Mouse (Mus musculus): ENCODE measurements around the gene Gm18596. TPM values are rescaled to one million over a fixed set of nuclear protein-coding genes. Genes with fewer than 3 reads are reported as not detected.
"Not testable (repeated sequence)": the region's sequence is repeated elsewhere in the genome, so short reads cannot be mapped to it uniquely, and the experiment has no call there.

Gm18596 gene
- polyA plus RNA-seq, 2 experiments, result not detected

- TF ChIP-seq POLR2A (IDR thresholded peaks at IDR 0.05; ENCODE audit: borderline replicate concordance, extremely low read depth, insufficient read depth, insufficient read length), result no peak
- DNase-seq (ENCODE audit: low spot score) (no peak), ATAC-seq (ENCODE audit: low FRiP score, low read depth) (no peak)
- 75% methylated on average over 1 of the region's 1 CpGs for WGBS
- Histone ChIP-seq H3K9ac (ENCODE audit: low read depth, low read length, severe bottlenecking) (no peak overlapping the region), H3K36me3 (ENCODE audit: control insufficient read depth, insufficient read depth, low read length) (no peaks in the 10 kb centered on the region), H3K9me3 (ENCODE audit: control insufficient read depth, low read length) (no peaks in the 10 kb centered on the region), H3K4me1 (ENCODE audit: control insufficient read depth, insufficient read depth, low read length) (no peaks in the 10 kb centered on the region), H3K4me3 (replicated peaks; ENCODE audit: low read length) (no peak overlapping the region), H3K27ac (replicated peaks; ENCODE audit: low read depth, low read length) (no peak overlapping the region), H3K4me2 (replicated peaks; ENCODE audit: low read depth, low read length, severe bottlenecking) (no peak overlapping the region), H3K27me3 (ENCODE audit: control insufficient read depth, insufficient read depth, low read length) (no peaks in the 10 kb centered on the region)
Observed at GRCm38 (mm10) chr10:77769727-77770126, 27.3 kb upstream of the Gm18596 start.

- H3K9me3 ChIP-seq (ENCODE audit: control insufficient read depth, low read length); H3K9ac ChIP-seq (ENCODE audit: low read depth, low read length, severe bottlenecking); H3K36me3 ChIP-seq (ENCODE audit: control insufficient read depth, insufficient read depth, low read length); H3K4me2 ChIP-seq (replicated peaks; ENCODE audit: low read depth, low read length, severe bottlenecking); H3K4me3 ChIP-seq (replicated peaks; ENCODE audit: low read length); H3K27me3 ChIP-seq (ENCODE audit: control insufficient read depth, insufficient read depth, low read length); DNase-seq (ENCODE audit: low spot score); ATAC-seq (ENCODE audit: low FRiP score, low read depth); H3K27ac ChIP-seq (replicated peaks; ENCODE audit: low read depth, low read length); H3K4me1 ChIP-seq (ENCODE audit: control insufficient read depth, insufficient read depth, low read length): not testable (repeated sequence)
- WGBS, result no CpG with 5 or more reads among the region's 1 CpGs
Observed at GRCm38 (mm10) chr10:77759582-77759981, 17.1 kb upstream of the Gm18596 start, which contains the start of gene Gm3233. Gm3233 (minus strand) TSS chr10:77759682.

GRCm38 (mm10) chr10:77753448-77753847 lies 11.0 kb upstream of the Gm18596 start:
- Histone ChIP-seq H3K4me1 (ENCODE audit: control insufficient read depth, insufficient read depth, low read length) (no peaks in the 10 kb centered on the region), H3K9me3 (ENCODE audit: control insufficient read depth, low read length) (no peaks in the 10 kb centered on the region), H3K27ac (replicated peaks; ENCODE audit: low read depth, low read length) (no peak overlapping the region), H3K4me2 (replicated peaks; ENCODE audit: low read depth, low read length, severe bottlenecking) (no peak overlapping the region), H3K9ac (ENCODE audit: low read depth, low read length, severe bottlenecking) (no peak overlapping the region), H3K27me3 (ENCODE audit: control insufficient read depth, insufficient read depth, low read length) (no peaks in the 10 kb centered on the region), H3K36me3 (ENCODE audit: control insufficient read depth, insufficient read depth, low read length) (no peaks in the 10 kb centered on the region), H3K4me3 (replicated peaks; ENCODE audit: low read length) (no peak overlapping the region)
- ATAC-seq (ENCODE audit: low FRiP score, low read depth) (no peak), DNase-seq (ENCODE audit: low spot score) (no peak)
- no peak for TF ChIP-seq POLR2A (IDR thresholded peaks at IDR 0.05; ENCODE audit: borderline replicate concordance, extremely low read depth, insufficient read depth, insufficient read length)

GRCm38 (mm10) chr10:77752312-77752711 lies 9.9 kb upstream of the Gm18596 start:
- not testable (repeated sequence) for H3K4me1 ChIP-seq (ENCODE audit: control insufficient read depth, insufficient read depth, low read length); H3K27me3 ChIP-seq (ENCODE audit: control insufficient read depth, insufficient read depth, low read length); H3K9ac ChIP-seq (ENCODE audit: low read depth, low read length, severe bottlenecking); H3K4me3 ChIP-seq (replicated peaks; ENCODE audit: low read length); H3K9me3 ChIP-seq (ENCODE audit: control insufficient read depth, low read length); H3K36me3 ChIP-seq (ENCODE audit: control insufficient read depth, insufficient read depth, low read length); ATAC-seq (ENCODE audit: low FRiP score, low read depth); H3K27ac ChIP-seq (replicated peaks; ENCODE audit: low read depth, low read length); DNase-seq (ENCODE audit: low spot score); H3K4me2 ChIP-seq (replicated peaks; ENCODE audit: low read depth, low read length, severe bottlenecking)
- 52% methylated on average over 3 of the region's 3 CpGs for WGBS

- H3K27ac ChIP-seq (replicated peaks; ENCODE audit: low read depth, low read length); ATAC-seq (ENCODE audit: low FRiP score, low read depth); H3K27me3 ChIP-seq (ENCODE audit: control insufficient read depth, insufficient read depth, low read length); DNase-seq (ENCODE audit: low spot score); H3K4me3 ChIP-seq (replicated peaks; ENCODE audit: low read length); H3K36me3 ChIP-seq (ENCODE audit: control insufficient read depth, insufficient read depth, low read length); H3K4me1 ChIP-seq (ENCODE audit: control insufficient read depth, insufficient read depth, low read length); H3K9me3 ChIP-seq (ENCODE audit: control insufficient read depth, low read length); H3K9ac ChIP-seq (ENCODE audit: low read depth, low read length, severe bottlenecking); H3K4me2 ChIP-seq (replicated peaks; ENCODE audit: low read depth, low read length, severe bottlenecking): not testable (repeated sequence)
- 57% methylated on average over 1 of the region's 1 CpGs for WGBS
Observed at GRCm38 (mm10) chr10:77751254-77751653, 8.8 kb upstream of the Gm18596 start, which contains the start of gene Gm9736. Gm9736 (minus strand) TSS chr10:77751354.

GRCm38 (mm10) chr10:77750686-77751085 lies 8.2 kb upstream of the Gm18596 start:
- 92% methylated on average over 1 of the region's 1 CpGs for WGBS
- ATAC-seq (ENCODE audit: low FRiP score, low read depth); DNase-seq (ENCODE audit: low spot score); H3K4me3 ChIP-seq (replicated peaks; ENCODE audit: low read length); H3K27ac ChIP-seq (replicated peaks; ENCODE audit: low read depth, low read length); H3K4me2 ChIP-seq (replicated peaks; ENCODE audit: low read depth, low read length, severe bottlenecking); H3K9me3 ChIP-seq (ENCODE audit: control insufficient read depth, low read length); H3K36me3 ChIP-seq (ENCODE audit: control insufficient read depth, insufficient read depth, low read length); H3K27me3 ChIP-seq (ENCODE audit: control insufficient read depth, insufficient read depth, low read length); H3K4me1 ChIP-seq (ENCODE audit: control insufficient read depth, insufficient read depth, low read length); H3K9ac ChIP-seq (ENCODE audit: low read depth, low read length, severe bottlenecking): not testable (repeated sequence)

All from limb, embryonic 14.5 days (tissue).